Mouse (Mus musculus) C2C12 (cell line): ENCODE results near the gene Aifm2.

Experiments
- CEBPB ChIP-seq: IDR thresholded peaks from one replicate; pipeline ENCODE4 v1.6.1; 2011; ENCODE audit warnings: low read depth, mild to moderate bottlenecking, control low read depth, moderate library complexity
- CTCF ChIP-seq: IDR thresholded peaks from one replicate; pipeline ENCODE4 v1.5.1; 2011; ENCODE audit not compliant: control insufficient read depth, insufficient read depth, insufficient read length
- FOSL1 ChIP-seq: IDR thresholded peaks from one replicate; pipeline ENCODE4 v1.8.0; 2011; ENCODE audit warnings: mild to moderate bottlenecking, low read length; ENCODE audit not compliant: poor library complexity, insufficient read depth, severe bottlenecking
- MAX ChIP-seq: IDR thresholded peaks from one replicate; pipeline ENCODE4 v1.6.1; 2011; ENCODE audit warnings: mild to moderate bottlenecking, control low read depth
- MYOD1 ChIP-seq: IDR thresholded peaks from one replicate; pipeline ENCODE4 v1.6.1; 2011; ENCODE audit warnings: low read depth; ENCODE audit not compliant: control insufficient read depth, insufficient read length
- MYOG ChIP-seq: IDR thresholded peaks from one replicate; pipeline ENCODE4 v1.6.1; 2011; ENCODE audit not compliant: control insufficient read depth, insufficient read length; ENCODE audit errors: extremely low read depth
- USF1 ChIP-seq: IDR thresholded peaks from one replicate; pipeline ENCODE4 v1.6.1; 2011; ENCODE audit warnings: low read depth, mild to moderate bottlenecking, control low read depth, moderate library complexity

GRCm38 (mm10) chr10:61741873-61742272 is 26.8 kb downstream of the Aifm2 start:
- TF ChIP-seq CTCF (no peak), CEBPB (no peak), MYOD1 (no peak), MAX (no peak), FOSL1 (no peak), MYOG (no peak), USF1 (no peak)
